Mouse (Mus musculus): Measurements from ENCODE around the gene Adam33. TPM values are rescaled to one million over a fixed set of nuclear protein-coding genes. Genes with fewer than 3 reads are reported as not detected.
A peak's percentile ranks its signal among the peaks of the same experiment; 100 is the strongest.

Adam33 gene
- polyA plus RNA-seq, 1 experiment from 2014 or later, result 0.72 TPM

- ATAC-seq (ENCODE audit: insufficient number of reproducible peaks, low FRiP score, low TSS enrichment, low read depth) (no peak), DNase-seq (ENCODE audit: low spot score) (peak; percentile 45)
- Histone ChIP-seq H3K36me3 (ENCODE audit: control insufficient read depth, insufficient read depth, low read length) (no peaks in the 10 kb centered on the region), H3K9me3 (ENCODE audit: control insufficient read depth, low read length) (no peaks in the 10 kb centered on the region), H3K4me1 (ENCODE audit: control insufficient read depth, insufficient read depth, low read length) (peaks cover 14% of the 10 kb centered on the region), H3K27me3 (ENCODE audit: control insufficient read depth, insufficient read depth, low read length) (peaks cover 44% of the 10 kb centered on the region), H3K27ac (replicated peaks; ENCODE audit: low read depth, low read length) (no peak overlapping the region), H3K9ac (ENCODE audit: low read length) (peak overlapping the region; percentile 28; the same call in 1 of the 2 replicates), H3K4me3 (ENCODE audit: low read depth, low read length) (peak overlapping the region; percentile 33), H3K4me2 (ENCODE audit: low read depth, severe bottlenecking) (peak overlapping the region; percentile 46)
- WGBS, result 3% methylated on average over 21 of the region's 21 CpGs
Measured at GRCm38 (mm10) chr2:131054646-131055264, 8.9 kb downstream of the Adam33 start.

DNA sequence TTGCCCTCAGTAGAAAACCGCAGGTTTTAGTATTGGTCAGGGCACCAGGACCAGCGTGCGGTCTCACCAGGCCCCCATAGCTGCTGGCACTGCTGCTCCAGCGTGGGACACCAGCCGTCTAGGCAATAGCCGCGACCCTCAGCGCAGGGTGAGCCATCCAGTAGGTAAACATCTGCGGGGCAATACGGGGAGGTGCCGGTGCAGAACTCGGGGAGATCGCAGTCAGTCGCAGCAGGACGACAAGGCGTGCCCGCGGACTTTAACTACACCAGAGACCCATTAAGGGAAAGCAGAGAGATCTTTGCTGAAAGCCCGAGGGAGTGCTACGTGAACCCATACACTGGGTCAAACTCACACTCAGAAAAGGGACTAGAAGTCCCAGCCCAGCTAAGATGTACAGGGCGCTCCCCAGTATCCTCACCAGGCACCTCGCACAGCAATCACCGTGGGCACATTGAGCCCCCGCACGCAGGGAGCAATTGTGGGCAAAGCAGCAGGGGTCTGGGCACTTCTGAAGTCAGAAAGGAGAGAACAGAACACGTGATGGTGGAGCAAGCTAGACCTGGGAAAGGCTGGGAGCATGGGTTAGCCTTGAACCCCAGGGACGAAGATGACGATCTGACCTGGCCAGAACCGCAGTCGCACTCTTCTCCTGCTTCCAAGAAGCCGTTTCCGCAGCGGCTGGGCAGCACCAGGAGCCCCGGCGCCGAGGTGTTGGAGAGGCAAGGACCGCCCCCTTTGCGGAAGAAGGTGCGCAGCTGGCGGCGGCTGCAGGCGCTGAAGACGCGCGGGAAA, 9.6 kb downstream of the Adam33 start:
- under 1% methylated on average over 45 of the region's 45 CpGs for WGBS
- Histone ChIP-seq H3K4me2 (ENCODE audit: low read depth, severe bottlenecking) (peak overlapping the region; percentile 46), H3K27ac (replicated peaks; ENCODE audit: low read depth, low read length) (no peak overlapping the region), H3K4me1 (ENCODE audit: control insufficient read depth, insufficient read depth, low read length) (peaks cover 14% of the 10 kb centered on the region), H3K4me3 (ENCODE audit: low read depth, low read length) (peak overlapping the region; percentile 33), H3K9me3 (ENCODE audit: control insufficient read depth, low read length) (no peaks in the 10 kb centered on the region), H3K27me3 (ENCODE audit: control insufficient read depth, insufficient read depth, low read length) (peaks cover 44% of the 10 kb centered on the region), H3K9ac (ENCODE audit: low read length) (peak overlapping the region; percentile 28; the same call in 1 of the 2 replicates), H3K36me3 (ENCODE audit: control insufficient read depth, insufficient read depth, low read length) (no peaks in the 10 kb centered on the region)
- ATAC-seq (ENCODE audit: insufficient number of reproducible peaks, low FRiP score, low TSS enrichment, low read depth) (no peak), DNase-seq (ENCODE audit: low spot score) (peak; percentile 69)

- Histone ChIP-seq H3K4me1 (ENCODE audit: control insufficient read depth, insufficient read depth, low read length) (peaks cover 14% of the 10 kb centered on the region), H3K9me3 (ENCODE audit: control insufficient read depth, low read length) (no peaks in the 10 kb centered on the region), H3K4me2 (ENCODE audit: low read depth, severe bottlenecking) (no peak overlapping the region), H3K27me3 (ENCODE audit: control insufficient read depth, insufficient read depth, low read length) (peaks cover 44% of the 10 kb centered on the region), H3K36me3 (ENCODE audit: control insufficient read depth, insufficient read depth, low read length) (no peaks in the 10 kb centered on the region), H3K9ac (ENCODE audit: low read length) (no peak overlapping the region), H3K4me3 (ENCODE audit: low read depth, low read length) (no peak overlapping the region), H3K27ac (replicated peaks; ENCODE audit: low read depth, low read length) (no peak overlapping the region)
- DNase-seq (ENCODE audit: low spot score) (no peak), ATAC-seq (ENCODE audit: insufficient number of reproducible peaks, low FRiP score, low TSS enrichment, low read depth) (no peak)
- WGBS, result 68% methylated on average over 6 of the region's 6 CpGs
Measured at GRCm38 (mm10) chr2:131052862-131053418, 10.7 kb downstream of the Adam33 start.

GRCm38 (mm10) chr2:131052043-131052442, 11.6 kb downstream of the Adam33 start:
- WGBS, result 71% methylated on average over 5 of the region's 5 CpGs
- Histone ChIP-seq H3K4me2 (ENCODE audit: low read depth, severe bottlenecking) (no peak overlapping the region), H3K27me3 (ENCODE audit: control insufficient read depth, insufficient read depth, low read length) (peaks cover 44% of the 10 kb centered on the region), H3K36me3 (ENCODE audit: control insufficient read depth, insufficient read depth, low read length) (no peaks in the 10 kb centered on the region), H3K27ac (replicated peaks; ENCODE audit: low read depth, low read length) (no peak overlapping the region), H3K9ac (ENCODE audit: low read length) (no peak overlapping the region), H3K4me3 (ENCODE audit: low read depth, low read length) (no peak overlapping the region), H3K9me3 (ENCODE audit: control insufficient read depth, low read length) (no peaks in the 10 kb centered on the region), H3K4me1 (ENCODE audit: control insufficient read depth, insufficient read depth, low read length) (peaks cover 14% of the 10 kb centered on the region)
- DNase-seq (ENCODE audit: low spot score) (no peak), ATAC-seq (ENCODE audit: insufficient number of reproducible peaks, low FRiP score, low TSS enrichment, low read depth) (no peak)

DNA sequence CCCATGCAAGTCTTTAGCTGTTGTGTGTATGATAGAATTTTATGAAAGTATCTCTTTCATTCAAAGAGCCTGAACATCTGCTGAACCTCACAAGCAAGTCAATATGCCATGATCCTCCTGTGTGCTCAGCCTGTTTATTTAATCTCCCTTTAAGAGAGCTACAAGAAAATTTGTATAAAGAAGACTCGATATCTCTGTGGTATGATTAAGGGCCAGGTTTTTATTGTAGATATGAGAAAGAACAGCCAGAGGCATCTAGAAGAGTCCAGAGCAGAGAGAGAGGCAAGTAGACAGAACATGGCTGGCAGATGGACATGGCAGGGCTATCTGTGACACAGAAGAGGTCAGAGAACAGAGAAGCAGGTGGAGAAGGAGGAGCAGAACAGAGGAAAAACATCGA, 17.6 kb downstream of the Adam33 start:
- WGBS, result 86% methylated on average over 2 of the region's 2 CpGs
- Histone ChIP-seq H3K4me1 (ENCODE audit: control insufficient read depth, insufficient read depth, low read length) (0 out of 2 replicates have a peak, but pooled peaks cover 5% of the 10 kb centered on the region), H3K36me3 (ENCODE audit: control insufficient read depth, insufficient read depth, low read length) (no peaks in the 10 kb centered on the region), H3K27ac (replicated peaks; ENCODE audit: low read depth, low read length) (no peak overlapping the region), H3K27me3 (ENCODE audit: control insufficient read depth, insufficient read depth, low read length) (peaks cover 16% of the 10 kb centered on the region), H3K4me3 (ENCODE audit: low read depth, low read length) (no peak overlapping the region), H3K9ac (ENCODE audit: low read length) (no peak overlapping the region), H3K4me2 (ENCODE audit: low read depth, severe bottlenecking) (no peak overlapping the region), H3K9me3 (ENCODE audit: control insufficient read depth, low read length) (no peaks in the 10 kb centered on the region)
- no peak for ATAC-seq (ENCODE audit: insufficient number of reproducible peaks, low FRiP score, low TSS enrichment, low read depth)
- DNase-seq (ENCODE audit: low spot score), result no peak

DNA sequence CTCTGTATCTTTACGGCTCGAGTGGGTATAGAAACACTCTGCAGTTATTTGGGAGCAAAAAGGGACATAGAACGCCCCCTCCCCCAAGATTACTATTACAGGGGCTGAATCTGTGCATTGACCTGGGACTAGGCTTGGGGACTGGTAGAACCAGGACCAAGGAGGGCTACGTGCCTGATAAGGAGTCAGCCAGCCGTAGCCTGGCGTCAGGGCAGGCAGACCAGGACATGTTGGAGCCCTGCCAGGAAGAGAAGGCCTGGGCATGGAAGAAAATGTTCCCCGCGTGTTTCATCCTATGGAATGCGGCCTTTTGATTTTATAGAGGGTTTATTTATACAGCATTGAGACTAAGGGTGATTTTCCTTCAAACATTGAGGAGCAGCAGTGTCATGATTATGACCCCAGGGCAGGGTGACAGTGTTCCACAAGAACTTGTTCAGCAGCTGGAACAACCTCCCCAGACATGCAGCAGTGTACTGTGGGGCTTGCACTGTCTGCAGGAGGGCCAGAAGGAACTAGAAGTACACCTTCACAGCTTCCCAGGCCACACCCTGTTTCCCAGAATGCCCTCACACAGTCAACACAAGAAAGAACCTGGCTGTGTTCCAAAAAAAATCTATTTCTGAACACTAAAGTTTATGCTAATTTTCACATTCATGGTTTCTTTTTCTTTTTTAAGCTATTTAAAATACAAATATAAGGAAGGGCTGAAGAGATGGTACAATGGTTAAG, 18.5 kb downstream of the Adam33 start:
- Histone ChIP-seq H3K36me3 (ENCODE audit: control insufficient read depth, insufficient read depth, low read length) (no peaks in the 10 kb centered on the region), H3K4me3 (ENCODE audit: low read depth, low read length) (no peak overlapping the region)

GRCm38 (mm10) chr2:131044354-131044852, 19.2 kb downstream of the Adam33 start:
- Histone ChIP-seq H3K27ac (replicated peaks; ENCODE audit: low read depth, low read length) (no peak overlapping the region), H3K27me3 (ENCODE audit: control insufficient read depth, insufficient read depth, low read length) (peaks cover 31% of the 10 kb centered on the region), H3K9ac (ENCODE audit: low read length) (no peak overlapping the region), H3K4me3 (ENCODE audit: low read depth, low read length) (no peak overlapping the region), H3K4me2 (ENCODE audit: low read depth, severe bottlenecking) (no peak overlapping the region), H3K36me3 (ENCODE audit: control insufficient read depth, insufficient read depth, low read length) (no peaks in the 10 kb centered on the region), H3K4me1 (ENCODE audit: control insufficient read depth, insufficient read depth, low read length) (0 out of 2 replicates have a peak, but pooled peaks cover 8% of the 10 kb centered on the region), H3K9me3 (ENCODE audit: control insufficient read depth, low read length) (no peaks in the 10 kb centered on the region)
- DNase-seq (ENCODE audit: low spot score), result peak; percentile 32
- no peak for ATAC-seq (ENCODE audit: insufficient number of reproducible peaks, low FRiP score, low TSS enrichment, low read depth)
- WGBS, result 9% methylated on average over 7 of the region's 7 CpGs

More for the DNA sequence above, 18.5 kb downstream of the Adam33 start:
- H3K9ac ChIP-seq (ENCODE audit: low read length), result no peak overlapping the region
- H3K4me1 ChIP-seq (ENCODE audit: control insufficient read depth, insufficient read depth, low read length), result 0 out of 2 replicates have a peak, but pooled peaks cover 8% of the 10 kb centered on the region
- peaks cover 25% of the 10 kb centered on the region for H3K27me3 ChIP-seq (ENCODE audit: control insufficient read depth, insufficient read depth, low read length)
- H3K4me2 ChIP-seq (ENCODE audit: low read depth, severe bottlenecking), result no peak overlapping the region
- ATAC-seq (ENCODE audit: insufficient number of reproducible peaks, low FRiP score, low TSS enrichment, low read depth) (no peak), DNase-seq (ENCODE audit: low spot score) (peak; percentile 16)
- 81% methylated on average over 9 of the region's 9 CpGs for WGBS
- H3K27ac ChIP-seq (replicated peaks; ENCODE audit: low read depth, low read length), result no peak overlapping the region
- no peaks in the 10 kb centered on the region for H3K9me3 ChIP-seq (ENCODE audit: control insufficient read depth, low read length)

GRCm38 (mm10) chr2:131042988-131043387, 20.6 kb downstream of the Adam33 start, which contains the start of gene Gfra4:
Gfra4 (minus strand) TSS chr2:131043088.
- ATAC-seq (ENCODE audit: insufficient number of reproducible peaks, low FRiP score, low TSS enrichment, low read depth) (no peak), DNase-seq (ENCODE audit: low spot score) (peak; percentile 19)
- Histone ChIP-seq H3K36me3 (ENCODE audit: control insufficient read depth, insufficient read depth, low read length) (no peaks in the 10 kb centered on the region), H3K9ac (ENCODE audit: low read length) (no peak within 1 kb of the TSS), H3K27me3 (ENCODE audit: control insufficient read depth, insufficient read depth, low read length) (peaks cover 31% of the 10 kb centered on the region), H3K9me3 (ENCODE audit: control insufficient read depth, low read length) (no peaks in the 10 kb centered on the region), H3K4me3 (ENCODE audit: low read depth, low read length) (no peak within 1 kb of the TSS), H3K4me1 (ENCODE audit: control insufficient read depth, insufficient read depth, low read length) (0 out of 2 replicates have a peak, but pooled peaks cover 8% of the 10 kb centered on the region), H3K4me2 (ENCODE audit: low read depth, severe bottlenecking) (no peak within 1 kb of the TSS), H3K27ac (replicated peaks; ENCODE audit: low read depth, low read length) (no peak within 1 kb of the TSS)
- WGBS, result 77% methylated on average over 2 of the region's 2 CpGs
